Mouse (Mus musculus) embryonic facial prominence, embryonic 12.5 days (tissue): ENCODE results near the gene Abcb10. TPM values are rescaled to one million over a fixed set of nuclear protein-coding genes. Genes with fewer than 3 reads are reported as not detected.
"Not testable (repeated sequence)": the region's sequence is repeated elsewhere in the genome, so short reads cannot be mapped to it uniquely, and the experiment has no call there.

Experiments
- ATAC-seq: fragments of 200-750 bp; cut with Nextera tagmentation; 2 replicates; pipeline ENCODE4 v1.8.0; 2017; ENCODE audit not compliant: insufficient number of reproducible peaks, insufficient read depth, low FRiP score, low TSS enrichment
- H3K27ac ChIP-seq: fragments of 300-500 bp; sonication (generic); 2 replicates; pipeline ENCODE4 v1.5.1; 2016; ENCODE audit warnings: mild to moderate bottlenecking
- H3K27me3 ChIP-seq: fragments of 300-500 bp; sonication (generic); 2 replicates; pipeline ENCODE4 v1.6.1; 2016; ENCODE audit warnings: mild to moderate bottlenecking, moderate library complexity
- H3K36me3 ChIP-seq: fragments of 300-500 bp; sonication (generic); 2 replicates; pipeline ENCODE4 v1.6.1; 2016; ENCODE audit warnings: mild to moderate bottlenecking
- H3K4me1 ChIP-seq: fragments of 300-500 bp; sonication (generic); 2 replicates; pipeline ENCODE4 v1.6.1; 2016
- H3K4me2 ChIP-seq: fragments of 300-500 bp; sonication (generic); replicated peaks from 2 replicates; pipeline ENCODE4 v1.6.1; 2016; ENCODE audit warnings: mild to moderate bottlenecking, moderate library complexity
- H3K4me3 ChIP-seq: fragments of 300-500 bp; sonication (generic); 2 replicates; pipeline ENCODE4 v1.5.1; 2016; ENCODE audit warnings: mild to moderate bottlenecking
- H3K9ac ChIP-seq: fragments of 300-500 bp; sonication (generic); 2 replicates; pipeline ENCODE4 v1.6.1; 2016; ENCODE audit warnings: mild to moderate bottlenecking, moderate library complexity
- H3K9me3 ChIP-seq: fragments of 300-500 bp; sonication (generic); 2 replicates; pipeline ENCODE4 v1.6.1; 2016; ENCODE audit warnings: mild to moderate bottlenecking, moderate library complexity
- WGBS: fragments of 180-500 bp; shearing (Covaris S2); methylation state at CpG from one replicate; pipeline ENCODE4 v1.1.7; 2016; 5-methylcytosine and 5-hydroxymethylcytosine counted together
- polyA plus RNA-seq: library from polyadenylated mRNA; unstranded; fragments of >200 nt; fragmentation: Nextera tagmentation; extraction: Ambion mirVana; gene quantifications from 2 replicates; pipeline ENCODE4 v1.2.1, GENCODE M21; 2016

Gene Abcb10
- 21.7 and 22.0 TPM in 2 replicates for polyA plus RNA-seq

- Histone ChIP-seq H3K27me3 (no peaks in the 10 kb centered on the region), H3K36me3 (no peaks in the 10 kb centered on the region), H3K9me3 (no peaks in the 10 kb centered on the region), H3K4me1 (peaks cover 8% of the 10 kb centered on the region; the same call in 1 of the 2 replicates), H3K4me2 (peak within 1 kb of the TSS; percentile 92), H3K4me3 (peak within 1 kb of the TSS; percentile 76), H3K9ac (peak within 1 kb of the TSS; percentile 82), H3K27ac (peak within 1 kb of the TSS; percentile 83)
- ATAC-seq = peak; percentile 92
- WGBS = under 1% methylated on average over 54 of the region's 56 CpGs
Measured at GRCm38 (mm10) chr8:123982826-123983400, at the start of gene Abcb10. TSS of gene Abcb10 (minus strand) at chr8:123983122.

- Histone ChIP-seq H3K36me3 (peaks cover 57% of the 10 kb centered on the region), H3K4me3 (no peak overlapping the region), H3K9me3 (no peaks in the 10 kb centered on the region), H3K4me2 (no peak overlapping the region), H3K4me1 (no peaks in the 10 kb centered on the region; the same call in 1 of the 2 replicates), H3K9ac (no peak overlapping the region), H3K27me3 (no peaks in the 10 kb centered on the region), H3K27ac (no peak overlapping the region)
- ATAC-seq = no peak
- WGBS = 90% methylated on average over 6 of the region's 6 CpGs
Measured at GRCm38 (mm10) chr8:124027831-124028230, 44.9 kb upstream of the Abcb10 start.

GRCm38 (mm10) chr8:124026265-124026664, 43.3 kb upstream of the Abcb10 start:
- not testable (repeated sequence) for ATAC-seq, H3K4me1 ChIP-seq, H3K27me3 ChIP-seq, H3K9me3 ChIP-seq, H3K27ac ChIP-seq, H3K4me3 ChIP-seq, H3K9ac ChIP-seq, H3K4me2 ChIP-seq
- 74% methylated on average over 2 of the region's 2 CpGs for WGBS
- H3K36me3 ChIP-seq = peaks cover 50% of the 10 kb centered on the region

- under 1% methylated on average over 73 of the region's 74 CpGs for WGBS
Measured at GRCm38 (mm10) chr8:124021237-124022227, 38.6 kb upstream of the Abcb10 start, which contains the start of the genes Taf5l and Urb2. TSS of gene Taf5l (minus strand) at chr8:124021397. TSS of gene Urb2 (plus strand) at chr8:124021508.

GRCm38 (mm10) chr8:124020439-124021236, 37.7 kb upstream of the Abcb10 start:
- WGBS = 1% methylated on average over 51 of the region's 87 CpGs

More at GRCm38 (mm10) chr8:124021237-124022227, 38.6 kb upstream of the Abcb10 start, which contains the start of the genes Taf5l and Urb2:
- peak within 1 kb of the TSS; percentile 78 for H3K4me3 ChIP-seq
- H3K4me1 ChIP-seq = peaks cover 23% of the 10 kb centered on the region
- H3K36me3 ChIP-seq = peaks cover 14% of the 10 kb centered on the region; the same call in 1 of the 2 replicates
- peak within 1 kb of the TSS; percentile 95 for H3K27ac ChIP-seq
- peak within 1 kb of the TSS; percentile 79 for H3K9ac ChIP-seq
- peak within 1 kb of the TSS; percentile 76 for H3K4me2 ChIP-seq
- ATAC-seq = peak; percentile 91
- H3K9me3 ChIP-seq = no peaks in the 10 kb centered on the region
- H3K27me3 ChIP-seq = no peaks in the 10 kb centered on the region

GRCm38 (mm10) chr8:124019782-124020181, 36.9 kb upstream of the Abcb10 start:
- WGBS = 33% methylated on average over 13 of the region's 13 CpGs
- no peak overlapping the region for H3K27ac ChIP-seq
- 0 out of 2 replicates have a peak, but pooled peaks cover 5% of the 10 kb centered on the region for H3K36me3 ChIP-seq
- peak overlapping the region; percentile 11; the same call in 1 of the 2 replicates for H3K9ac ChIP-seq
- H3K4me3 ChIP-seq = peak overlapping the region; percentile 78
- peaks cover 23% of the 10 kb centered on the region for H3K4me1 ChIP-seq
- ATAC-seq = no peak
- no peaks in the 10 kb centered on the region for H3K9me3 ChIP-seq
- H3K27me3 ChIP-seq = no peaks in the 10 kb centered on the region
- peak overlapping the region; percentile 76 for H3K4me2 ChIP-seq

More at GRCm38 (mm10) chr8:124020439-124021236, 37.7 kb upstream of the Abcb10 start:
- Histone ChIP-seq H3K27ac (peak overlapping the region; percentile 95), H3K4me1 (peaks cover 23% of the 10 kb centered on the region), H3K27me3 (no peaks in the 10 kb centered on the region), H3K4me2 (peak overlapping the region; percentile 76), H3K36me3 (peaks cover 8% of the 10 kb centered on the region; the same call in 1 of the 2 replicates), H3K9ac (peak overlapping the region; percentile 79), H3K9me3 (no peaks in the 10 kb centered on the region), H3K4me3 (peak overlapping the region; percentile 78)
- ATAC-seq = peak; percentile 62

GRCm38 (mm10) chr8:124014751-124015150, 31.8 kb upstream of the Abcb10 start:
- WGBS = 83% methylated on average over 3 of the region's 3 CpGs
- H3K27me3 ChIP-seq = no peaks in the 10 kb centered on the region
- H3K9ac ChIP-seq = no peak overlapping the region
- H3K36me3 ChIP-seq = peaks cover 3% of the 10 kb centered on the region; the same call in 1 of the 2 replicates
- H3K9me3 ChIP-seq = no peaks in the 10 kb centered on the region
- H3K4me3 ChIP-seq = no peak overlapping the region
- ATAC-seq = no peak
- peaks cover 11% of the 10 kb centered on the region for H3K4me1 ChIP-seq
- no peak overlapping the region for H3K4me2 ChIP-seq
- no peak overlapping the region for H3K27ac ChIP-seq

- H3K4me2 ChIP-seq, ATAC-seq, H3K9ac ChIP-seq, H3K27me3 ChIP-seq, H3K9me3 ChIP-seq, H3K27ac ChIP-seq, H3K36me3 ChIP-seq, H3K4me1 ChIP-seq, H3K4me3 ChIP-seq: not testable (repeated sequence)
- WGBS = 92% methylated on average over 7 of the region's 7 CpGs
Measured at GRCm38 (mm10) chr8:124014299-124014698, 31.4 kb upstream of the Abcb10 start.

GRCm38 (mm10) chr8:124011989-124012586, 29.2 kb upstream of the Abcb10 start:
- H3K4me2 ChIP-seq = no peak overlapping the region
- H3K4me3 ChIP-seq = no peak overlapping the region
- no peak overlapping the region for H3K27ac ChIP-seq
- 98% methylated on average over 3 of the region's 3 CpGs for WGBS
- no peak overlapping the region for H3K9ac ChIP-seq
- H3K9me3 ChIP-seq = no peaks in the 10 kb centered on the region
- peaks cover 28% of the 10 kb centered on the region for H3K36me3 ChIP-seq
- no peaks in the 10 kb centered on the region for H3K4me1 ChIP-seq
- H3K27me3 ChIP-seq = no peaks in the 10 kb centered on the region
- no peak for ATAC-seq

- no peak overlapping the region for H3K4me2 ChIP-seq
- peaks cover 33% of the 10 kb centered on the region for H3K36me3 ChIP-seq
- no peaks in the 10 kb centered on the region for H3K27me3 ChIP-seq
- no peak overlapping the region for H3K27ac ChIP-seq
- 85% methylated on average over 3 of the region's 3 CpGs for WGBS
- no peaks in the 10 kb centered on the region for H3K9me3 ChIP-seq
- H3K4me1 ChIP-seq = no peaks in the 10 kb centered on the region
- H3K4me3 ChIP-seq = no peak overlapping the region
- no peak for ATAC-seq
- H3K9ac ChIP-seq = no peak overlapping the region
Measured at GRCm38 (mm10) chr8:124011580-124011979, 28.7 kb upstream of the Abcb10 start.
